Mouse (Mus musculus) cerebellum, adult 2 months (tissue): ENCODE data around the gene Xrcc3. TPM values are rescaled to one million over a fixed set of nuclear protein-coding genes. Genes with fewer than 3 reads are reported as not detected.
A peak's percentile ranks its signal among the peaks of the same experiment; 100 is the strongest.

ENCODE experiments used
- DNase-seq, 2 experiments: peaks; one replicate each; pipeline ENCODE4 v3.0.0; 2021
- H3K27ac ChIP-seq: fragments of 200-500 bp; 2 replicates; pipeline ENCODE4 v1.5.1; 2012; ENCODE audit warnings: low read length, control low read depth, inconsistent platforms; ENCODE audit not compliant: insufficient read depth
- H3K27me3 ChIP-seq: fragments of 200-500 bp; 2 replicates; pipeline ENCODE4 v1.6.1; 2012; ENCODE audit warnings: inconsistent platforms, mild to moderate bottlenecking, low read length, moderate library complexity; ENCODE audit not compliant: control insufficient read depth, insufficient read depth
- H3K4me1 ChIP-seq: fragments of 200-500 bp; 2 replicates; pipeline ENCODE4 v1.6.1; 2011; ENCODE audit warnings: low read length; ENCODE audit not compliant: control insufficient read depth, insufficient read depth
- H3K4me3 ChIP-seq: fragments of 200-500 bp; replicated peaks from 2 replicates; pipeline ENCODE3; 2011; ENCODE audit warnings: mild to moderate bottlenecking, low read depth, low read length, control low read depth; ENCODE audit not compliant: insufficient read depth
- CTCF ChIP-seq: fragments of 200-500 bp; IDR thresholded peaks from 2 replicates; pipeline ENCODE4 v1.5.1; 2011; ENCODE audit warnings: low read depth, mild to moderate bottlenecking, control low read depth, low read length, moderate library complexity, borderline replicate concordance; ENCODE audit not compliant: insufficient read depth
- POLR2A ChIP-seq: fragments of 200-500 bp; IDR thresholded peaks from 2 replicates; pipeline ENCODE4 v1.6.1; 2011; ENCODE audit warnings: low read length, control low read depth, borderline replicate concordance; ENCODE audit not compliant: insufficient read depth
- WGBS: fragments of 180-500 bp; shearing (Covaris S2); methylation state at CpG from one replicate; pipeline ENCODE4 v1.1.7; 2018; 5-methylcytosine and 5-hydroxymethylcytosine counted together
- polyA plus RNA-seq: library from polyadenylated mRNA; depleted of rRNA; stranded (reverse); fragments of >200 nt; gene quantifications from 2 replicates; pipeline ENCODE4 v1.2.3, GENCODE M21; 2012

The Xrcc3 gene
- polyA plus RNA-seq, 1 experiment = 19.2 TPM

GRCm38 (mm10) chr12:111769306-111769705 is 44.4 kb downstream of the Xrcc3 start:
- Histone ChIP-seq H3K27ac (no peak overlapping the region; the same call in 1 of the 2 replicates), H3K27me3 (no peaks in the 10 kb centered on the region), H3K4me3 (no peak overlapping the region), H3K4me1 (peaks cover 42% of the 10 kb centered on the region)
- WGBS = 18% methylated on average over 10 of the region's 10 CpGs
- TF ChIP-seq POLR2A (no peak), CTCF (peak; percentile 38; the same call in 1 of the 2 replicates)
- peak; percentile 52 to 55 for DNase-seq

- no peak overlapping the region for H3K27ac ChIP-seq
- no peaks in the 10 kb centered on the region for H3K27me3 ChIP-seq
- DNase-seq = no peak
- TF ChIP-seq CTCF (no peak), POLR2A (no peak)
- peaks cover 48% of the 10 kb centered on the region for H3K4me1 ChIP-seq
- WGBS = 67% methylated on average over 10 of the region's 10 CpGs
- H3K4me3 ChIP-seq = no peak overlapping the region
Measured at GRCm38 (mm10) chr12:111768322-111768928, 45.2 kb downstream of the Xrcc3 start.

GRCm38 (mm10) chr12:111766313-111767236 is 47.1 kb downstream of the Xrcc3 start:
- peak overlapping the region; percentile 39 for H3K4me3 ChIP-seq
- WGBS = 6% methylated on average over 16 of the region's 16 CpGs
- peak; percentile 20; the same call in 1 of the 2 replicates for TF ChIP-seq POLR2A
- no peak for TF ChIP-seq CTCF
- H3K27me3 ChIP-seq = no peaks in the 10 kb centered on the region
- H3K27ac ChIP-seq = peak overlapping the region; percentile 40
- DNase-seq = peak; percentile 56 to 74
- H3K4me1 ChIP-seq = peaks cover 66% of the 10 kb centered on the region

- WGBS = 63% methylated on average over 13 of the region's 13 CpGs
- Histone ChIP-seq H3K4me1 (peaks cover 54% of the 10 kb centered on the region), H3K27ac (no peak overlapping the region), H3K27me3 (no peaks in the 10 kb centered on the region), H3K4me3 (no peak overlapping the region)
- DNase-seq = no peak
- TF ChIP-seq CTCF = no peak
Measured at GRCm38 (mm10) chr12:111762620-111763280, 50.9 kb downstream of the Xrcc3 start.

GRCm38 (mm10) chr12:111760306-111760908 is 53.3 kb downstream of the Xrcc3 start:
- no peak for DNase-seq
- H3K4me3 ChIP-seq = peak overlapping the region; percentile 84
- no peak for TF ChIP-seq CTCF
- no peak for TF ChIP-seq POLR2A
- 42% methylated on average over 7 of the region's 7 CpGs for WGBS
- H3K27ac ChIP-seq = no peak overlapping the region
- H3K27me3 ChIP-seq = no peaks in the 10 kb centered on the region
- peaks cover 43% of the 10 kb centered on the region for H3K4me1 ChIP-seq

GRCm38 (mm10) chr12:111759176-111760061 is 54.3 kb downstream of the Xrcc3 start:
- peak overlapping the region; percentile 91 for H3K27ac ChIP-seq
- no peaks in the 10 kb centered on the region for H3K27me3 ChIP-seq
- peak overlapping the region; percentile 84 for H3K4me3 ChIP-seq
- H3K4me1 ChIP-seq = peaks cover 37% of the 10 kb centered on the region
- DNase-seq = peak; percentile 82 to 86
- under 1% methylated on average over 35 of the region's 35 CpGs for WGBS
- TF ChIP-seq CTCF (no peak), POLR2A (peak; percentile 25; the same call in 1 of the 2 replicates)
